Mouse (Mus musculus) testis, adult 2 months (tissue): Measurements from ENCODE around the gene Notch4.

Experiments
- CTCF ChIP-seq: fragments of 200-500 bp; IDR thresholded peaks from 2 replicates; pipeline ENCODE4 v1.5.1; 2012; ENCODE audit warnings: low read depth, mild to moderate bottlenecking, inconsistent platforms, low read length, moderate library complexity; ENCODE audit not compliant: control insufficient read depth, insufficient read depth, insufficient replicate concordance
- POLR2A ChIP-seq: fragments of 200-500 bp; IDR thresholded peaks from 2 replicates; pipeline ENCODE4 v1.6.1; 2012; ENCODE audit warnings: low read depth, mild to moderate bottlenecking, inconsistent platforms, low read length, moderate library complexity; ENCODE audit not compliant: control insufficient read depth

GRCm38 (mm10) chr17:34629221-34629751, 65.2 kb downstream of the Notch4 start, which contains the start of gene Prrt1:
- TF ChIP-seq POLR2A = no peak
- no peak for TF ChIP-seq CTCF
